Mouse (Mus musculus): ENCODE measurements around the gene Ntm. TPM values are rescaled to one million over a fixed set of nuclear protein-coding genes. Genes with fewer than 3 reads are reported as not detected.

The Ntm gene
- total RNA-seq, 2 experiments from 2014 or later, result 0.33 to 0.95 TPM

- TF ChIP-seq CTCF (IDR thresholded peaks at IDR 0.05), result no peak
- no peak overlapping the region for H3K4me3 ChIP-seq
- DNase-seq, result no peak
- H3K27ac ChIP-seq, result no peak overlapping the region
- intact Hi-C loops (cut with DNase I), result no loop called here
Measured at GRCm38 (mm10) chr9:29071997-29072396, 890.9 kb downstream of the Ntm start.

GRCm38 (mm10) chr9:29067572-29067971 is 895.4 kb downstream of the Ntm start:
- Histone ChIP-seq H3K27ac (no peak overlapping the region), H3K4me3 (no peak overlapping the region)
- intact Hi-C loops (cut with DNase I), result no loop called here
- no peak for TF ChIP-seq CTCF (IDR thresholded peaks at IDR 0.05)
- DNase-seq, result no peak

GRCm38 (mm10) chr9:29060293-29060692 is 902.6 kb downstream of the Ntm start:
- H3K27ac ChIP-seq, result no peak overlapping the region
- intact Hi-C loops (cut with DNase I), result no loop called here
- TF ChIP-seq CTCF (IDR thresholded peaks at IDR 0.05), result no peak
- H3K4me3 ChIP-seq, result no peak overlapping the region
- no peak for DNase-seq

GRCm38 (mm10) chr9:29058811-29059210 is 904.1 kb downstream of the Ntm start:
- no peak for DNase-seq
- intact Hi-C loops (cut with DNase I), result no loop called here
- no peak overlapping the region for H3K27ac ChIP-seq
- no peak overlapping the region for H3K4me3 ChIP-seq
- TF ChIP-seq CTCF (IDR thresholded peaks at IDR 0.05), result no peak

GRCm38 (mm10) chr9:29055637-29056036 is 907.3 kb downstream of the Ntm start:
- intact Hi-C loops (cut with DNase I), result no loop called here
- DNase-seq, result no peak
- no peak for TF ChIP-seq CTCF (IDR thresholded peaks at IDR 0.05)

GRCm38 (mm10) chr9:29036466-29036865 is 926.5 kb downstream of the Ntm start:
- DNase-seq, result no peak
- Histone ChIP-seq H3K4me3 (no peak overlapping the region), H3K27ac (no peak overlapping the region)
- intact Hi-C loops (cut with DNase I), result no loop called here
- TF ChIP-seq CTCF (IDR thresholded peaks at IDR 0.05), result no peak

More at GRCm38 (mm10) chr9:29055637-29056036, 907.3 kb downstream of the Ntm start:
- no peak overlapping the region for H3K27ac ChIP-seq
- no peak overlapping the region for H3K4me3 ChIP-seq

GRCm38 (mm10) chr9:29036058-29036457 is 926.9 kb downstream of the Ntm start:
- intact Hi-C loops (cut with DNase I), result no loop called here
- TF ChIP-seq CTCF (IDR thresholded peaks at IDR 0.05), result no peak
- H3K27ac ChIP-seq, result no peak overlapping the region
- DNase-seq, result no peak
- H3K4me3 ChIP-seq, result no peak overlapping the region

GRCm38 (mm10) chr9:29026410-29026809 is 936.5 kb downstream of the Ntm start:
- Histone ChIP-seq H3K4me3 (no peak overlapping the region), H3K27ac (no peak overlapping the region)
- no peak for TF ChIP-seq CTCF (IDR thresholded peaks at IDR 0.05)
- intact Hi-C loops (cut with DNase I), result no loop called here
- DNase-seq, result no peak

- TF ChIP-seq CTCF (IDR thresholded peaks at IDR 0.05), result no peak
- H3K4me3 ChIP-seq, result no peak overlapping the region
- intact Hi-C loops (cut with DNase I), result no loop called here
- no peak for DNase-seq
- H3K27ac ChIP-seq, result no peak overlapping the region
Measured at GRCm38 (mm10) chr9:29025603-29026002, 937.3 kb downstream of the Ntm start.

GRCm38 (mm10) chr9:29025104-29025503 is 937.8 kb downstream of the Ntm start:
- DNase-seq, result no peak
- intact Hi-C loops (cut with DNase I), result no loop called here
- Histone ChIP-seq H3K4me3 (no peak overlapping the region), H3K27ac (no peak overlapping the region)
- no peak for TF ChIP-seq CTCF (IDR thresholded peaks at IDR 0.05)

- Histone ChIP-seq H3K27ac (no peak overlapping the region), H3K4me3 (no peak overlapping the region)
- no peak for DNase-seq
- intact Hi-C loops (cut with DNase I), result no loop called here
- TF ChIP-seq CTCF (IDR thresholded peaks at IDR 0.05), result no peak
Measured at GRCm38 (mm10) chr9:29016879-29017278, 946.1 kb downstream of the Ntm start.

GRCm38 (mm10) chr9:29013881-29014280 is 949.1 kb downstream of the Ntm start:
- Histone ChIP-seq H3K27ac (no peak overlapping the region), H3K4me3 (no peak overlapping the region)
- no peak for DNase-seq
- intact Hi-C loops (cut with DNase I), result no loop called here
- TF ChIP-seq CTCF (IDR thresholded peaks at IDR 0.05), result no peak

- TF ChIP-seq CTCF (IDR thresholded peaks at IDR 0.05), result no peak
- no peak for DNase-seq
- intact Hi-C loops (cut with DNase I), result no loop called here
- no peak overlapping the region for H3K4me3 ChIP-seq
- no peak overlapping the region for H3K27ac ChIP-seq
Measured at GRCm38 (mm10) chr9:29012541-29012940, 950.4 kb downstream of the Ntm start.

GRCm38 (mm10) chr9:29011476-29011875 is 951.5 kb downstream of the Ntm start:
- DNase-seq, result no peak
- Histone ChIP-seq H3K4me3 (no peak overlapping the region), H3K27ac (no peak overlapping the region)
- no peak for TF ChIP-seq CTCF (IDR thresholded peaks at IDR 0.05)
- intact Hi-C loops (cut with DNase I), result no loop called here

GRCm38 (mm10) chr9:29004534-29004933 is 958.4 kb downstream of the Ntm start:
- no peak overlapping the region for H3K27ac ChIP-seq
- DNase-seq, result no peak
- no peak overlapping the region for H3K4me3 ChIP-seq
- intact Hi-C loops (cut with DNase I), result no loop called here
- TF ChIP-seq CTCF (IDR thresholded peaks at IDR 0.05), result no peak
